ENCODE assay signal across 16 mouse cellular contexts in the genomic region with DNA sequence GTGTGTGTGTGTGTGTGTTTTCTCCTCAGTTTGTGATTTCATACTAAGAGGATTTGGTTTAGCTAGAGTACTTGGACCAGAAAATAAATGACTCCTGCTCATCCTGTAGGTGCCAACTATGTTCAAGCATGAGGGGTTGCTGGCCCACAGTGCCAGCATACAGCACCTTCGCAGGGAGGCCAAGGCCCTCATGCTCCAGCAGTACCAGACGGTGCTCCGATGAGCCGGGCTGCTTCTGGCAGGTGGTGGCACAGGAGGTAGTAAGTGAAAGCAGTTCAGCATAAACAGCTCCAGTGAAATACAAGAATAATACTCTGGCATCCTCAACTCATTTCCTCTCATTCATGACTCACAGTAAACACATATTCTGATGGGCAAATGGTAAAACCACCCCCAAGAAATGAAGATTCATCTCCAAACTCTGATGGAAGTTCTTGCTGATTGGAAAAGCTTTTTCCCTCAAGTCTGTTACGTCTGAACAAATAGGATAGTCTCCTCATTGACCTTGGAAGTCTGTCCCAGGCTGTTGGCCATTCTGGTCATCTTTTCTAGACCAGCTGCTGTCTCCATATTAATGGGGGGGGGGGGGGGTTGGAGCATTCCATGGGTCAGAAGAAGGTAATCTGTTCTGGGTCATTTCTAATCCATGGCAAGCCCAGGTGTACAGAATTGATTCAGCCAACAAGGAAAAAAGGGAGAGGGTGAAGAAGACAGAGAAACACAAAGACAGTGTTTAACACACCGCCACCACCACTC.
DNase-seq lines count a peak whose midpoint lies in the region; ATAC-seq and TF ChIP-seq lines count a peak whose summit lies in the region.
"Had no signal": no experiment of that assay in that cellular context is flagged by ENCODE, and none has a peak within 500 bp of the region (broad histone marks: within the 10 kb centered on the region; RNA-seq: fewer than 3 reads in every experiment).

No protein-coding gene starts in this region.

- H3K4me3 ChIP-seq in hindbrain, postnatal 0 days (ENCODE audit: low read length): no peak overlapping the region
- no peak overlapping the region for H3K4me3 ChIP-seq in hindbrain, embryonic 14.5 days (replicated peaks; ENCODE audit: low read length)
- no peak overlapping the region for H3K4me3 ChIP-seq in midbrain, postnatal 0 days (ENCODE audit: low read depth, low read length)
- no peak overlapping the region for H3K4me3 ChIP-seq in midbrain, embryonic 11.5 days (ENCODE audit: low read depth, low read length)
- no peak overlapping the region for H3K4me3 ChIP-seq in cerebellum, adult 2 months (replicated peaks; ENCODE audit: insufficient read depth, low read depth, low read length)
- no peak overlapping the region for H3K4me3 ChIP-seq in thymus, adult 2 months (ENCODE audit: control insufficient read depth, insufficient read depth, low read length)
- H3K4me3 ChIP-seq: myocyte had no signal

- no peak for TF ChIP-seq CTCF in hindbrain, postnatal 0 days (IDR thresholded peaks at IDR 0.05; ENCODE audit: low read depth)
- TF ChIP-seq CTCF in midbrain, postnatal 0 days (IDR thresholded peaks at IDR 0.05): no peak
- TF ChIP-seq CTCF in cerebellum, adult 2 months (IDR thresholded peaks at IDR 0.05; ENCODE audit: borderline replicate concordance, insufficient read depth, low read depth, low read length): no peak
- no peak for TF ChIP-seq CTCF in thymus, adult 2 months (IDR thresholded peaks at IDR 0.05; ENCODE audit: borderline replicate concordance, control insufficient read depth, extremely low read depth, insufficient read depth, low read length, poor library complexity)

- TF ChIP-seq POLR2A in cerebellum, adult 2 months (IDR thresholded peaks at IDR 0.05; ENCODE audit: borderline replicate concordance, insufficient read depth, low read length): no peak
- TF ChIP-seq POLR2A in thymus, adult 2 months (IDR thresholded peaks at IDR 0.05; ENCODE audit: control insufficient read depth, extremely low read depth, insufficient read depth, low read length, poor library complexity): no peak

- WGBS in hindbrain, postnatal 0 days: 68% methylated on average over 6 of the region's 6 CpGs
- 86% methylated on average over 6 of the region's 6 CpGs for WGBS in hindbrain, embryonic 14.5 days
- 85% methylated on average over 6 of the region's 6 CpGs for WGBS in midbrain, postnatal 0 days
- 89% methylated on average over 6 of the region's 6 CpGs for WGBS in midbrain, embryonic 11.5 days
- WGBS in cerebellum, adult 2 months: 29% methylated on average over 6 of the region's 6 CpGs
- 94% methylated on average over 6 of the region's 6 CpGs for WGBS in thymus, adult 2 months

- no peaks in the 10 kb centered on the region for H3K27me3 ChIP-seq in hindbrain, postnatal 0 days (ENCODE audit: insufficient read depth, low read length)
- H3K27me3 ChIP-seq in hindbrain, embryonic 14.5 days (ENCODE audit: control insufficient read depth, insufficient read depth, low read length): no peaks in the 10 kb centered on the region
- no peaks in the 10 kb centered on the region for H3K27me3 ChIP-seq in midbrain, postnatal 0 days (ENCODE audit: insufficient read depth, low read length)
- H3K27me3 ChIP-seq in midbrain, embryonic 11.5 days (ENCODE audit: control insufficient read depth, insufficient read depth, low read length): no peaks in the 10 kb centered on the region
- no peaks in the 10 kb centered on the region for H3K27me3 ChIP-seq in cerebellum, adult 2 months (ENCODE audit: control insufficient read depth, insufficient read depth, low read length)
- H3K27me3 ChIP-seq in thymus, adult 2 months (ENCODE audit: control insufficient read depth, insufficient read depth, low read length): no peaks in the 10 kb centered on the region

- H3K4me1 ChIP-seq in hindbrain, postnatal 0 days (ENCODE audit: insufficient read depth, low read length): no peaks in the 10 kb centered on the region
- H3K4me1 ChIP-seq in hindbrain, embryonic 14.5 days (replicated peaks; ENCODE audit: control insufficient read depth, insufficient read depth, low read length): no peaks in the 10 kb centered on the region
- H3K4me1 ChIP-seq in midbrain, postnatal 0 days (ENCODE audit: insufficient read depth, low read length): no peaks in the 10 kb centered on the region
- no peaks in the 10 kb centered on the region for H3K4me1 ChIP-seq in midbrain, embryonic 11.5 days (ENCODE audit: control insufficient read depth, insufficient read depth, low read length)
- peaks cover 4% of the 10 kb centered on the region; the same call in 1 of the 2 replicates for H3K4me1 ChIP-seq in cerebellum, adult 2 months (ENCODE audit: control insufficient read depth, insufficient read depth, low read length)
- no peaks in the 10 kb centered on the region for H3K4me1 ChIP-seq in thymus, adult 2 months (replicated peaks; ENCODE audit: control insufficient read depth, insufficient read depth, low read length)

- no peak overlapping the region for H3K27ac ChIP-seq in hindbrain, postnatal 0 days
- no peak overlapping the region for H3K27ac ChIP-seq in hindbrain, embryonic 14.5 days
- no peak overlapping the region for H3K27ac ChIP-seq in midbrain, postnatal 0 days (ENCODE audit: low read depth, low read length)
- H3K27ac ChIP-seq in midbrain, embryonic 11.5 days (ENCODE audit: low read depth, low read length): no peak overlapping the region
- H3K27ac ChIP-seq in cerebellum, adult 2 months (ENCODE audit: insufficient read depth, low read length): no peak overlapping the region
- no peak overlapping the region for H3K27ac ChIP-seq in thymus, adult 2 months (ENCODE audit: control insufficient read depth, insufficient read depth, low read length)
- H3K27ac ChIP-seq: kidney, postnatal 0 days had no signal

- no peaks in the 10 kb centered on the region for H3K9me3 ChIP-seq in hindbrain, postnatal 0 days (ENCODE audit: low read length)
- H3K9me3 ChIP-seq in hindbrain, embryonic 14.5 days (ENCODE audit: control insufficient read depth, low read length): no peaks in the 10 kb centered on the region
- no peaks in the 10 kb centered on the region for H3K9me3 ChIP-seq in midbrain, postnatal 0 days (ENCODE audit: low read length)
- no peaks in the 10 kb centered on the region for H3K9me3 ChIP-seq in midbrain, embryonic 11.5 days (ENCODE audit: control insufficient read depth, low read length)

- no peak overlapping the region for H3K4me2 ChIP-seq in hindbrain, postnatal 0 days (ENCODE audit: low read depth, low read length)
- no peak overlapping the region for H3K4me2 ChIP-seq in hindbrain, embryonic 14.5 days (replicated peaks)
- H3K4me2 ChIP-seq in midbrain, postnatal 0 days (ENCODE audit: low read depth, low read length, poor library complexity, severe bottlenecking): no peak overlapping the region
- no peak overlapping the region for H3K4me2 ChIP-seq in midbrain, embryonic 11.5 days
- H3K4me2 ChIP-seq: liver, embryonic 11.5 days; lung, embryonic 14.5 days had no signal

- no peak overlapping the region for H3K9ac ChIP-seq in hindbrain, postnatal 0 days (replicated peaks; ENCODE audit: low read length)
- H3K9ac ChIP-seq in hindbrain, embryonic 14.5 days: no peak overlapping the region
- H3K9ac ChIP-seq in midbrain, postnatal 0 days (replicated peaks; ENCODE audit: low read length, poor library complexity, severe bottlenecking): no peak overlapping the region
- no peak overlapping the region for H3K9ac ChIP-seq in midbrain, embryonic 11.5 days (ENCODE audit: low read length)
- H3K9ac ChIP-seq: lung, embryonic 14.5 days had no signal

- peak; percentile 97 for ATAC-seq in hindbrain, postnatal 0 days
- ATAC-seq in hindbrain, embryonic 14.5 days (ENCODE audit: low FRiP score): no peak
- ATAC-seq in midbrain, postnatal 0 days (ENCODE audit: low FRiP score): peak; percentile 69; the same call in 1 of the 2 replicates
- ATAC-seq in midbrain, embryonic 11.5 days (ENCODE audit: low FRiP score): no peak

- peak; percentile 77 for DNase-seq in hindbrain, postnatal 0 days (ENCODE audit: low spot score)
- no peak for DNase-seq in hindbrain, embryonic 14.5 days (ENCODE audit: low spot score)
- DNase-seq in midbrain, postnatal 0 days (ENCODE audit: low spot score): peak; percentile 82
- DNase-seq in midbrain, embryonic 11.5 days (ENCODE audit: low spot score, missing footprints): no peak
- peak; percentile 91 to 99 for DNase-seq in cerebellum, adult 2 months
- DNase-seq in cerebellum, postnatal 36 days: peak; percentile 93 to 95
- no peak for DNase-seq in T-cell, adult 2 months (ENCODE audit: low spot score)
- DNase-seq in thymus, adult 2 months: no peak
- DNase-seq: adrenal gland, postnatal 10 days; kidney, adult 11 months; lung, embryonic 14.5 days; midbrain, embryonic 14.5 days; thymus, postnatal 4 days had no signal

- no peaks in the 10 kb centered on the region for H3K36me3 ChIP-seq in hindbrain, postnatal 0 days (ENCODE audit: insufficient read depth, low read length)
- H3K36me3 ChIP-seq in hindbrain, embryonic 14.5 days (replicated peaks; ENCODE audit: control insufficient read depth, insufficient read depth): no peaks in the 10 kb centered on the region
- no peaks in the 10 kb centered on the region for H3K36me3 ChIP-seq in midbrain, postnatal 0 days (ENCODE audit: insufficient read depth, low read length)
- H3K36me3 ChIP-seq in midbrain, embryonic 11.5 days (ENCODE audit: control insufficient read depth, insufficient read depth, low read length): no peaks in the 10 kb centered on the region
- H3K36me3 ChIP-seq in thymus, adult 2 months (ENCODE audit: control insufficient read depth, insufficient read depth, low read length): no peaks in the 10 kb centered on the region

Comparison
In these comparisons a context has a peak if more than half of its experiments do, and no peak if none do; other contexts are left out.
1. ATAC-seq: peak in hindbrain, postnatal 0 days (single experiment) and midbrain, postnatal 0 days (single experiment); none in hindbrain, embryonic 14.5 days (single experiment) and midbrain, embryonic 11.5 days (single experiment).
2. DNase-seq: peak in hindbrain, postnatal 0 days (single experiment), midbrain, postnatal 0 days (single experiment), cerebellum, adult 2 months (2 of 2) and cerebellum, postnatal 36 days (2 of 2); none in hindbrain, embryonic 14.5 days (single experiment), midbrain, embryonic 11.5 days (single experiment), T-cell, adult 2 months (single experiment) and thymus, adult 2 months (single experiment).